Mouse (Mus musculus): Measurements from ENCODE around the gene Gm10277.

Gm10277 gene

DNA sequence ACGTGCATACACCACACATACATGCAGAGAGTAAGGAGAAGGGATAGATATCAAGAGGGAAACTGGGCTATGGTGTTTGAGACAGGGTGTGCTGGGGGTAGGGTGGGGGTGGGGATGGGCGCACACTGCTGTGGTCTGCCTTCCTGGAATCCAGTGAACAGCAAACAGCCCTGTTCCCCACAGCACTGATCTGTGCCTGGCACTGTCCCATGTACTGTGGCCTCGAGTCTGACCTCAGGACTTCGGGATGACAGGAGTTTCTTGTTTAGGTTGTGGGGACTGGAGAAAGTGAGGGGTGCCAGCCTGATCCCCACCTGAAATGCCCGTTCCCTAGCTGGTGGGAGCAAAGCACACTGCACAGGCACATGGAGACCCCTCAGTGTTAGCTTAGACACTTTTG lies at the start of gene Gm10277:
Gm10277 (minus strand) TSS at position 41 of the 400 bp plus-strand sequence.
- peak in 1 of 2 experiments; percentile 52 for DNase-seq (ENCODE audit: inconsistent age in 2 of 2, low spot score in 1 of 2)

GRCm38 (mm10) chr11:77836751-77837150 lies 49.2 kb upstream of the Gm10277 start:
- DNase-seq (ENCODE audit: inconsistent age in 2 of 2, low spot score in 1 of 2), result peak; percentile 69 to 82

GRCm38 (mm10) chr11:77836290-77836689 lies 48.7 kb upstream of the Gm10277 start:
- DNase-seq (ENCODE audit: inconsistent age in 2 of 2, low spot score in 1 of 2), result no peak

GRCm38 (mm10) chr11:77835109-77835508 lies 47.6 kb upstream of the Gm10277 start:
- no peak for DNase-seq (ENCODE audit: inconsistent age in 2 of 2, low spot score in 1 of 2)

- DNase-seq (ENCODE audit: inconsistent age in 2 of 2, low spot score in 1 of 2), result peak in 1 of 2 experiments; percentile 51
Measured at GRCm38 (mm10) chr11:77832541-77832940, 45.0 kb upstream of the Gm10277 start.

DNA sequence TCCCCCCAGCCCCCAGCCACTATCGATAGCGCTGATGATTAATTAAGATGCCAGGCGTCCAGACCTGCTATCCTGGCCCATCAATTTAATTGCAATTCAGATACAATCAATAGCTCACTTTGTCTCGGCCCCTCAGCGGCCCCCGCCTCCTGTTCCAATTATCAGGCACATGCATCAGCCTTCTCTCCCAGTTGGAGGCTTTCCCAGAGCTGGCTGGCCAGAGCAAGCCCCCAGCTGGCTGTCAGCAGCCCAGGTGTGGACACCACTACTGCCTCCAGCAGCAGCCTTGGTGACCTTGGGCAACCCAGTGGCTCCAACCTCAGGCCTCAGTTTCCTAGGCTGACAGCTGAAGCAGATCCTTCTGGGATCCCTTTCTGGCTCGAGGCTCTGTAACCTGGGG lies 43.3 kb upstream of the Gm10277 start:
- DNase-seq (ENCODE audit: inconsistent age in 2 of 2, low spot score in 1 of 2), result no peak

DNA sequence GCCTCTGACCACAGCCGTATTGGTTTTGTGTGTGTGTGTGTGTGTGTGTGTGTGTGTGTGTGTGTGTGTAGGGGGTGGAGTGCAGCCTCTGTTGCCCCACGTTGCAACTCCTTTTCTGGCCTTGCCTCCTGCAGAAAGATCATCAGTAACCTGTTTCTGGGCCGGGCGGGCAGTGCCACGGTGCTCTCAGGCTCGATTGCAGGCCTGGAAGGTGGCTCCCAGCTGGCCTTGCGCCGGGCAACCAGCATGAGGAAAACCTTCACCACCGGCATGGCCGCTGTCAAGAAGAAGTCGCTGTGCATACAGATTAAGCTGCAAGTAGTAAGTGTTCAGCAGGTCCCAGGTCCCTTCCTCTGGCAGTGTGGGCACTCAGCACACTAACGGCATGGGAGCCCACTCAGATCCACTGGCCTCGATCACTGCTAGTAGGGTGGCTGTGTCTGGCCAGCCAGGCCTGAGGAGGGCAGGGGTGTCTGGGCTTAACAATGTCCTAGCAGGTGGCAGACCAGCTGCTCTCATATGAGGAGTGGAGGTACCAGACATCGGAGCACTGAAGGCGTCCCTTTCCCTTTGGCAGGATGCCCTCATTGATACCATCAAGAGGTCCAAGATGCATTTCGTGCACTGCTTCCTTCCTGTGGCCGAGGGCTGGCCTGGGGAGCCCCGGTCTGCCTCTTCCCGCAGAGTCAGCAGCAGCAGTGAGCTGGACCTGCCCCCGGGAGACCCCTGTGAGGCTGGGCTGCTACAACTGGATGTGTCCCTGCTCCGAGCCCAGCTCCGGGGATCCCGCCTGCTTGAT lies 41.7 kb upstream of the Gm10277 start:
- DNase-seq (ENCODE audit: inconsistent age in 2 of 2, low spot score in 1 of 2), result no peak

DNA sequence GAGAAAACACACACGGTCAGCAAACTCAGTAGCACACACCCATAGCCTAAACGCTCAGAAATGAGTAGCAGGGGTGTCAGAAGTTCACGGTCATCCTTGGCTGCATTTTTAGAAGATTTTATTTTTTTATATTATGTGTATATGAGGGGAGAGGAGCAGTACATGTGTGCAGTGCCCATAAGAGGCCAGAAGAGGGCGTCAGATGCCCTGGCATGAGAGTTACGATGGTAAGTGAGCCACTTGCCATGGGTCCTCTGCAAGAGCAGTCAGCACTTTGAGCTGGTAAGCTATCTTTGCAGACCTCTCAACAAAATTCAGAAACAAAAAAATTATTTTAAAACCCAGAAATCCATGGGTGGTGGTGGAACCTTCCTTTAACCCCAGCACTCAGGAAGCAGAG lies 40.6 kb upstream of the Gm10277 start:
- no peak for DNase-seq (ENCODE audit: inconsistent age in 2 of 2, low spot score in 1 of 2)

DNA sequence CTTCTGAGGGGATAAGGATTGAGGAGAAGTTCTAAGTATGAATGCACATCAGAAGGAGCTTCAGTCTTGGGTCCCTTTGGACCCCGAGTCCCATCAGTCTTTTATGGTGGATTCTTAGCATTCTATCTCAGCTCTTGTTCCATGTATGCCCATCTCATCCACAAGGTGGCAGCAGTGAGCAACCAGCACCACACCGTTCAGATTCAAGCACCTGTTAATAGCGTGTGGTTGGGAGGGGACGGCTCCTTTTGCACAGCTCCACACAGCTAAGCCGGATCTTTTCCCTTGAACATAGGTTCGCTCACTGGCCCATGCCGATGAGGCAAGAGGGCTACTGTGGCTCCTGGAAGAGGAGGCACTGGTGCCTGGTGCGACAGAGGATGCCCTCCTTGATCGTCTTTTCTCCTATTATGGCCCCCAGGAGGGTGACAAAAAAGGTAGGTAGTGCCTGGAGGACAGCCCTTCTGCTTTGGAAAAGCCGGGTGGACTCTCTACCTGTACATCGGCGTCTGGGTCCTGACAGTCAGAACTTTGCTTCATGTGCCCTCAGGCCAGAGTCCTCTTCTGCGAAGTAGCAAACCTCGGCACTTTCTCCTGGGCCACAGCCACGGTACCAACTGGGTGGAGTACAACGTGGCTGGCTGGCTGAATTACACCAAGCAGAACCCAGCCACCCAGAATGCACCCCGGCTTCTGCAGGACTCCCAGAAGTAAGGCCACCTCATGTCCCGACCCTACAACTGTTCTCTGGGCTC lies 39.9 kb upstream of the Gm10277 start:
- peak; percentile 63 to 90 for DNase-seq (ENCODE audit: inconsistent age in 2 of 2, low spot score in 1 of 2)

- DNase-seq (ENCODE audit: inconsistent age in 2 of 2, low spot score in 1 of 2), result no peak
Measured at GRCm38 (mm10) chr11:77826311-77826710, 38.8 kb upstream of the Gm10277 start.

DNA sequence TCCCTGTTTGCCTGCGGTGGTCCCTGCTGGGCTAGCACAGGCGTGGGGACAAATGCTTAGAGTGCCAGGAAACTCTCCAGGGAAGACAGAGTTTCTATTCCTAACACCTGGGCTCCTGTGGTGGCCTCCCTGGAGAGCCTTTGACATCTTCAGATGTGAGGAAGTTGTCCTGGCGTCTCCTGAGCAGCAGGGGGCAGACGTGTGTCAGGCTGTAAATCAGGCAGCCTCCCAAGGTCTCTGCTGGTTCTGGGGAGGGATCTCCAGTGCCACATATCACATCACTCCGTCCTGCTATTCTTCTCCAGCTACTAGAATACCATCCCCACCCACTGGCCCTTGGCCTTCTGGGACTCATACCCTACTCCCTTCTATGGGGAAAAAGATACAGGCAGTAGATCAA lies 38.3 kb upstream of the Gm10277 start:
- DNase-seq (ENCODE audit: inconsistent age in 2 of 2, low spot score in 1 of 2), result peak; percentile 83 to 94

- DNase-seq (ENCODE audit: inconsistent age in 2 of 2, low spot score in 1 of 2), result peak; percentile 44 to 81
Measured at GRCm38 (mm10) chr11:77822781-77823180, 35.2 kb upstream of the Gm10277 start.

GRCm38 (mm10) chr11:77821648-77822047 lies 34.1 kb upstream of the Gm10277 start:
- peak in 1 of 2 experiments; percentile 81 for DNase-seq (ENCODE audit: inconsistent age in 2 of 2, low spot score in 1 of 2)

DNA sequence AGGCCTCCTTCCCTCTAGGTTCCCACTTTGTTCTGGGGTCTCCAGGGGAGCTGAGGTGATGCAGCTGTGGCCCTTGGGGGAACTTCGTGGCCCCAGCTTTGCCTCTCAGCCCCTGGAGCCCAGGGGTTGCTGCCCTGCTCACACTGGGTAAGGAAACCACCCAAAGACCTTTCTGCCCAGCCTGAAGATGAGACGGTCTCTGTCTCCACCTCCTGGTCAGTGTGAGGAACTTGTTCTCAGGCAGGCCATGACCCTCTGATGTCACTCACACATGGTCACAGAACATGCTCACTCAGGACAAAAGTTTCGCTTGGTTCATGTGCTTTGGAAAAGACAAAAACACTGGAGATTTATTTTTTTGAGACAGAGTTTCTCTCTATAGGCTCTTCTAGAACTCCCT lies 28.5 kb upstream of the Gm10277 start:
- DNase-seq (ENCODE audit: inconsistent age in 2 of 2, low spot score in 1 of 2), result peak; percentile 80 to 91

- no peak for DNase-seq (ENCODE audit: inconsistent age in 2 of 2, low spot score in 1 of 2)
Measured at GRCm38 (mm10) chr11:77813969-77814368, 26.4 kb upstream of the Gm10277 start.

GRCm38 (mm10) chr11:77810018-77810417 lies 22.5 kb upstream of the Gm10277 start:
- DNase-seq (ENCODE audit: inconsistent age in 2 of 2, low spot score in 1 of 2), result no peak

GRCm38 (mm10) chr11:77809215-77809614 lies 21.7 kb upstream of the Gm10277 start:
- DNase-seq (ENCODE audit: inconsistent age in 2 of 2, low spot score in 1 of 2), result no peak

GRCm38 (mm10) chr11:77808051-77808465 lies 20.5 kb upstream of the Gm10277 start:
- peak; percentile 63 to 76 for DNase-seq (ENCODE audit: inconsistent age in 2 of 2, low spot score in 1 of 2)

DNA sequence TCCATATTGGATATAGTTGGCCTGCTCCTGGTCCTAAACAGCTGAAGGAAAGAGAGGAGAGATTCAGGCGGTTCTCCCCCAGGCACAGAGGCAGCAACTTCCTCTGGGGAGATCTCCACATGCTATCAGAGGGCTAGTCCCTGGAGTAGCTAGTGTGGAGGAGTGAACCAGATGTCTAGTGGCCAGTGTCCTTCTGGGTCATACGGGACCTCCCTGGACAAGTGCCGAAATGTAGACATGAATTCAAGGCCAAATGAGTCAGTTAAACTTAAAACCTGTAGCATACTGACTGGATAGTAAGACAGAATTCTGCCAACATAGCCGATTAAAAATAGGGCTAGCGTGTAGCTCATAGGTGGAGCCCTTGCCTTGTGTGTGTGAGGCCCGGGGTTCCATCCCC lies 19.3 kb upstream of the Gm10277 start:
- peak; percentile 50 to 81 for DNase-seq (ENCODE audit: inconsistent age in 2 of 2, low spot score in 1 of 2)

DNA sequence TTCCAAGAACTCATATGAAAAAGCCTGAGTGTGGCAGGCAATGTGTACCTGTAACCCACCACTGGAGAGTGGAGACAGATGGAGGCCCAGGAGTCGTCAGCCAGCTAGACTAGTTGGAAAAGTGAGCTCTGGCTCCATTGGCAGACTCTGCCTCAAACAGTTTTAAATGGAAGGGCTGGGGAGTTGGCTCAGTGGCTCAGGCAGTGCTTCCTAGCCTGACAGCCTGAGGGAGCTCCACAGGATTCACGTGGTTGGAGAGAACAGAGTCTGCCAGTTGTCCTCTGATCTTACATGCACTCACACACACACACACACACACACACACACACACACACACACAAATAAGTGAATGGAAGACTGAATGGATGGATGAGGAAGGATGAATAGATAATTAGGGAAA lies 18.7 kb upstream of the Gm10277 start:
- DNase-seq (ENCODE audit: inconsistent age in 2 of 2, low spot score in 1 of 2), result peak in 1 of 2 experiments; percentile 51

DNA sequence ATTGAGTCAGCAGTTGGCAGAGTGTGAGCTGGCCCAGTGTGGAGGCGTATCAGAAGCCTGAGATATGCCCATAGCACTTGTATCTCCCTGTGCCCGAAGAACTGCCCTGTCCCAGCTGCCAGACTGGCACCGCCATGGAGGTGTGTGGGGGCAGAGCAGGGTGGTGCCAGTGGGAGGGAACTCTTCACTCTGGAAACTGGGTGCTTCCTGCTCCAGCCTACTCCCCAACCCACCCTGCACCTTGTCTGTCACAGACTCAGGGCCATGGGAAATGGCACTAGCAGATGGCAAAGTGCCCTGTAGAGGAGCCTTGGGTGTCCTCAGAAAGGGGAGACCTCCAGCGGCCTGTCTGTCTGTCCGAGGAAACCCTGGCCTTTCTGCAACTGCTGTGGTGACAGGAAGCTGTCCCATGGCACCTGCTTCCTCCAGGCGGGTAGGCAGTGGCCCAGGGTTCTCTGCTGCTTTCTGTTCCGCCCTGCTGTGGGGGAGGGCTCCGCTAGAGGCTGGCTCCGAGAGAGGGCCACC lies 14.9 kb upstream of the Gm10277 start:
- DNase-seq (ENCODE audit: inconsistent age in 2 of 2, low spot score in 1 of 2), result peak; percentile 54 to 76

All from adrenal gland, adult (tissue).